Mouse (Mus musculus) kidney, adult 2 months (tissue): ENCODE data around the gene Cbr2.

Source experiments
- CTCF ChIP-seq: fragments of 200-500 bp; conservative IDR thresholded peaks from 2 replicates; pipeline ENCODE4 v1.5.1; 2011; ENCODE audit warnings: low read depth, mild to moderate bottlenecking, control low read depth, low read length, moderate library complexity, mixed read lengths; ENCODE audit not compliant: insufficient read depth, insufficient read length
- POLR2A ChIP-seq: fragments of 200-500 bp; IDR thresholded peaks from one replicate; pipeline ENCODE4 v1.6.1; 2011; ENCODE audit warnings: low read depth, low read length, control low read depth

DNA sequence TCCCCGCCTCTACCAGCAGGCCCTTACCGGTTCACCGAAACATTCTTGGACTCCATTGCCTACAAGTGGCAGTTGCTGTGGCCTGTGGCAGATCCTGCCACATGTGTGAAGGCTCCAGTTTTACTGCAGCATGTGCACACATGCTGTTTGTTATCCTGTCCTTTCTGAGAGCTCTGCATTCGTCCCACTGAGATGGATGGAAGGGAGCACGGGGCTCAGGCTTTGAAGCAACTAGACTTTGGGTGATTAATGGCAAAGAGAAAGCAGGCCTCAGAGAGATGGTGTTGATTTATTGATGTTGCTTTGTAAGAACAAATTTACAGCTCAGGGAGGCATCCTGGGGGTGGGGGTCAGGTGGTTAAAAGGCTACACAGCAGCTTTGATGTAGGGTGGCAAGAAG is 21.2 kb downstream of the Cbr2 start:
- TF ChIP-seq CTCF, result no peak
- TF ChIP-seq POLR2A, result no peak
